Mouse (Mus musculus) naive thymus-derived CD4-positive, alpha-beta T cell, adult 2 months (primary cell): ENCODE data around the gene Nrxn3.

Source experiments
- DNase-seq: peaks from one replicate; pipeline ENCODE4 v3.0.0-alpha.2; 2011; ENCODE audit warnings: low read depth

Gene Nrxn3

GRCm38 (mm10) chr12:89331474-89332263, 609.0 kb downstream of the Nrxn3 start:
- no peak for DNase-seq

GRCm38 (mm10) chr12:89333486-89333885, 610.8 kb downstream of the Nrxn3 start:
- no peak for DNase-seq

- DNase-seq: peak; percentile 1
These were observed 642.2 kb downstream of the Nrxn3 start for GRCm38 (mm10) chr12:89364850-89365249.

- no peak for DNase-seq
These were observed 647.3 kb downstream of the Nrxn3 start for GRCm38 (mm10) chr12:89369939-89370338.

- no peak for DNase-seq
These were observed 653.9 kb downstream of the Nrxn3 start for GRCm38 (mm10) chr12:89376600-89376999.

GRCm38 (mm10) chr12:89377051-89377643, 654.5 kb downstream of the Nrxn3 start:
- no peak for DNase-seq

- no peak for DNase-seq
These were observed 655.0 kb downstream of the Nrxn3 start for GRCm38 (mm10) chr12:89377687-89378086.

GRCm38 (mm10) chr12:89383254-89383653, 660.6 kb downstream of the Nrxn3 start:
- DNase-seq: peak; percentile 10

GRCm38 (mm10) chr12:89395121-89395792, 672.6 kb downstream of the Nrxn3 start:
- DNase-seq: no peak

- DNase-seq: no peak
These were observed 713.8 kb downstream of the Nrxn3 start for GRCm38 (mm10) chr12:89436519-89436918.

- DNase-seq: no peak
These were observed 719.8 kb downstream of the Nrxn3 start for GRCm38 (mm10) chr12:89442323-89443038.

- DNase-seq: peak; percentile 13
These were observed 728.1 kb downstream of the Nrxn3 start for GRCm38 (mm10) chr12:89450667-89451298.

- no peak for DNase-seq
These were observed 747.5 kb downstream of the Nrxn3 start for GRCm38 (mm10) chr12:89470226-89470625.

GRCm38 (mm10) chr12:89471289-89471688, 748.6 kb downstream of the Nrxn3 start:
- no peak for DNase-seq

GRCm38 (mm10) chr12:89471874-89472273, 749.2 kb downstream of the Nrxn3 start:
- DNase-seq: no peak

GRCm38 (mm10) chr12:89479096-89479495, 756.4 kb downstream of the Nrxn3 start:
- DNase-seq: peak; percentile 45

GRCm38 (mm10) chr12:89482223-89482622, 759.5 kb downstream of the Nrxn3 start:
- no peak for DNase-seq

- DNase-seq: no peak
These were observed 781.4 kb downstream of the Nrxn3 start for GRCm38 (mm10) chr12:89504026-89504425.

- DNase-seq: peak; percentile 24
These were observed 782.6 kb downstream of the Nrxn3 start for GRCm38 (mm10) chr12:89505121-89505764.

GRCm38 (mm10) chr12:89508970-89509369, 786.3 kb downstream of the Nrxn3 start:
- no peak for DNase-seq

- DNase-seq: peak; percentile 54
These were observed 791.1 kb downstream of the Nrxn3 start for GRCm38 (mm10) chr12:89513759-89514158.
